Mouse (Mus musculus) forebrain, embryonic 13.5 days (tissue): ENCODE measurements at regions not wholly inside any gene's neighbourhood (a gene's known extent, or its start where the extent isn't known, plus 50 kb on each side); places are given as distances from the start of the nearest gene placed in this dataset.

ENCODE experiments used
- ATAC-seq: fragments of 200-750 bp; cut with Nextera tagmentation; 2 replicates; pipeline ENCODE4 v1.8.0; 2017
- H3K27ac ChIP-seq: fragments of 300-500 bp; sonication (generic); 2 replicates; pipeline ENCODE4 v1.5.1; 2015; ENCODE audit warnings: inconsistent platforms, mild to moderate bottlenecking, moderate library complexity
- H3K27me3 ChIP-seq: fragments of 300-500 bp; sonication (generic); 2 replicates; pipeline ENCODE4 v1.6.1; 2015; ENCODE audit warnings: mild to moderate bottlenecking, inconsistent platforms
- H3K36me3 ChIP-seq: fragments of 300-500 bp; sonication (generic); 2 replicates; pipeline ENCODE4 v1.6.1; 2015; ENCODE audit warnings: mild to moderate bottlenecking, inconsistent platforms; ENCODE audit not compliant: poor library complexity, severe bottlenecking
- H3K4me1 ChIP-seq: fragments of 300-500 bp; sonication (generic); 2 replicates; pipeline ENCODE4 v1.6.1; 2015; ENCODE audit warnings: inconsistent platforms
- H3K4me2 ChIP-seq: fragments of 300-500 bp; sonication (generic); 2 replicates; pipeline ENCODE4 v1.6.1; 2015; ENCODE audit warnings: inconsistent platforms, mild to moderate bottlenecking, moderate library complexity
- H3K4me3 ChIP-seq: fragments of 300-500 bp; sonication (generic); 2 replicates; pipeline ENCODE4 v1.5.1; 2015; ENCODE audit warnings: mild to moderate bottlenecking, inconsistent platforms
- H3K9ac ChIP-seq: fragments of 300-500 bp; sonication (generic); 2 replicates; pipeline ENCODE4 v1.6.1; 2015; ENCODE audit warnings: mild to moderate bottlenecking, inconsistent platforms
- H3K9me3 ChIP-seq: fragments of 300-500 bp; sonication (generic); replicated peaks from 2 replicates; pipeline ENCODE4 v1.6.1; 2016; ENCODE audit warnings: inconsistent platforms
- WGBS: fragments of 180-500 bp; shearing (Covaris S2); methylation state at CpG from one replicate; pipeline ENCODE4 v1.1.7; 2015; 5-methylcytosine and 5-hydroxymethylcytosine counted together

GRCm38 (mm10) chr8:103494670-103495069, 606.8 kb upstream of the Cdh5 start:
- Histone ChIP-seq H3K27me3 (no peaks in the 10 kb centered on the region), H3K9ac (no peak overlapping the region), H3K27ac (no peak overlapping the region), H3K4me1 (no peaks in the 10 kb centered on the region), H3K9me3 (no peaks in the 10 kb centered on the region), H3K4me3 (no peak overlapping the region), H3K4me2 (no peak overlapping the region), H3K36me3 (no peaks in the 10 kb centered on the region)
- WGBS: 68% methylated on average over 1 of the region's 1 CpGs
- ATAC-seq: no peak

DNA sequence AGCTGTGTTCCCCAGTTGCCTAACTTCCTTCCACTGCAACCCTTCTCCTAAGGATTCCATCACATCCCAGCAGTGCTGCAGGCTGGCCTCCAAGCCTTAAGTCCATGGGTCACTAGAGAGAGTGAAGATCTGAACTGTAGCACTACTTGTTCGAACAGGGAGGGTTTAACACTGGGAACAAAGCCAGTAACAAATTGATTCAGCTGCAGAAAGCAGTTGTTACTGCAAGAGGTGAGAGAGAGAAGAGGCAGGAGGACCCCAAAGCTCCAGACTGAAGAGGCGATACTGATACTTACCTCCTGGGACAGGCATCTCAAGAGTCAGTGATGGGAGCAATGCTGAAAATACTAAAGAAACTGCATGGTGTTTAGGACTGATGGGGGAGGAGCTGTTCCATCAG, 600.1 kb upstream of the Cdh5 start:
- H3K27me3 ChIP-seq: no peaks in the 10 kb centered on the region
- no peak overlapping the region for H3K9ac ChIP-seq
- H3K27ac ChIP-seq: no peak overlapping the region
- H3K4me2 ChIP-seq: no peak overlapping the region
- no peak for ATAC-seq
- 0 out of 2 replicates have a peak, but pooled peaks cover 4% of the 10 kb centered on the region for H3K4me1 ChIP-seq
- H3K4me3 ChIP-seq: no peak overlapping the region
- H3K36me3 ChIP-seq: no peaks in the 10 kb centered on the region
- 78% methylated on average over 2 of the region's 2 CpGs for WGBS
- no peaks in the 10 kb centered on the region for H3K9me3 ChIP-seq

DNA sequence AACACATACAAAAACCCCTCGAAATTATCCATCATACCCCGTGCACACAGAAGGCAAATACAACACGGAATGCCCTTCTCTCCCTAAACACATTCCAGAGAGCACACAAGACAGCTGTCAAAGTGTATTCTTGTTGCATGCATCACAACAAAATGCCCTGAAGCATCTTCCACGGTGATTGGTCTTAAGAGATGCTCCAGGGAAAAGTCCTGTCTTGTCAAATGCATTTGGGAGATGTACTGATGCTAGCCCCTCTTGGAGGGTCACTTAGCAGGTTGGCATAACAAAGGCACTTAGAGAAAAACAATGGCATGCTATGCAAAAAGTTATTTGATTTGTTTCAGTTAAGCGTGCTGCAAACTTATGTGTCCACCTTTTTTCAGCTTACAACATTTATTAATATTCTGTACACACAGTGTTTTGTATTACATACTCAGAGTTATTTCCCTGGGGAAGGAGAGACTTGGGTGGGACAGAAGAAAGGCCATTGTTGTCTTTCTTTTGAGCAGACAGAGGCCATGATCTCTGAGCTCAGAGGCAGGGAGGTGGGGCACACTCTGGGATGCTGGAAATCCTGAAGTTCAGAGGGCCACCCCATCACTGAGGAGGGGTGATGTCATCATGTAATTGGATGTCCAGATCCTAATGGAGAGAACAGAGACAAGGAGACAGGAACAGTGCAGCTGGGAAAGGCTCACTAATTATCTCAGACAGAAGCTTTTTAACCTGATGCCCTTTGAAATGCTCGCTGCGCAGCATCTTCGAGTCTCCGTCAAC, 598.2 kb upstream of the Cdh5 start:
- 70% methylated on average over 9 of the region's 9 CpGs for WGBS
- H3K9me3 ChIP-seq: no peaks in the 10 kb centered on the region
- no peak overlapping the region for H3K4me3 ChIP-seq
- H3K27ac ChIP-seq: no peak overlapping the region
- no peak overlapping the region for H3K9ac ChIP-seq
- H3K27me3 ChIP-seq: no peaks in the 10 kb centered on the region
- no peaks in the 10 kb centered on the region for H3K36me3 ChIP-seq
- no peak overlapping the region for H3K4me2 ChIP-seq
- 0 out of 2 replicates have a peak, but pooled peaks cover 4% of the 10 kb centered on the region for H3K4me1 ChIP-seq
- ATAC-seq: no peak

DNA sequence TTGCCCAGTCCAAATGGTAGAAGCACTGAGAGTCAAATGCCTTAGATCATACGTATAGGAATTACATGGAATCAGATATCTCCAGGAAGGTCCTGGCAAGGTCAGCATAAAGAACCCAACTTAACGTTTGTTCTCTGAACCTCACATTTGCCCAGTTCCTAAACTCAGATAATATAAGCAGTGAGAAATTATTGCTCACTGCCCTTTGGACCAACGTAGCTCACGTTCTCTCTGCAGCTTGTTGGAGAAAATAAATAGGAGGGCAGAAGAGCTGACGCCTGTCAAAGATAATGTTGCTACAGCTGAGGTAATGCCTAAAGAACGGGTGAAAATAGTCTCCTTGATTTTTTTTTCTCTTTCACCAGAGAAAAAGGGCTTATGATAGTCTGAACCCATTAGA, 595.1 kb upstream of the Cdh5 start:
- H3K27ac ChIP-seq: no peak overlapping the region
- no peak for ATAC-seq
- no peak overlapping the region for H3K9ac ChIP-seq
- 0 out of 2 replicates have a peak, but pooled peaks cover 4% of the 10 kb centered on the region for H3K4me1 ChIP-seq
- H3K4me3 ChIP-seq: no peak overlapping the region
- no peak overlapping the region for H3K4me2 ChIP-seq
- no peaks in the 10 kb centered on the region for H3K9me3 ChIP-seq
- H3K27me3 ChIP-seq: no peaks in the 10 kb centered on the region
- H3K36me3 ChIP-seq: no peaks in the 10 kb centered on the region
- WGBS: 61% methylated on average over 6 of the region's 6 CpGs

DNA sequence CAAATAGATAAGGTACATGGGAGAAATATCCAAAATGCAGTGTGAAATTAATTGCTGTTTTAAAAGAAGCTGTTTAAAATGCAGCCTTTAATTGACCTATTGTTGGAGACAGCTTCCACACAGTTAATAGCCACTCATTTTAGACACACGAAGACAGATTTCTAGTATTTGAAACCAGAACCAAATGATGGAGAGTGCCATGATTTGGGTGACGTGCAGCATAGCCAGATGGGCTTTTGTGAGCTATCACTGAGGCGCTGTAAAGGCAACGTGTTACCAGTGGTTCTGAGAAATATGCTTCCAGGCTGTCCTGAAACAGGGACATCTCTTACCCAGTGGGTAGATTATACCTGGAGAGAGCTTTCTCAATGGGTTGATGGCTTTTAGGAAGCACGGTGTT, 594.4 kb upstream of the Cdh5 start:
- Histone ChIP-seq H3K27me3 (no peaks in the 10 kb centered on the region), H3K27ac (no peak overlapping the region), H3K4me2 (no peak overlapping the region), H3K36me3 (no peaks in the 10 kb centered on the region), H3K4me3 (no peak overlapping the region), H3K9me3 (no peaks in the 10 kb centered on the region), H3K9ac (no peak overlapping the region), H3K4me1 (0 out of 2 replicates have a peak, but pooled peaks cover 4% of the 10 kb centered on the region)
- WGBS: 60% methylated on average over 5 of the region's 5 CpGs
- ATAC-seq: peak; percentile 55; the same call in 1 of the 2 replicates

GRCm38 (mm10) chr8:103520141-103520866, 581.1 kb upstream of the Cdh5 start:
- H3K9me3 ChIP-seq: no peaks in the 10 kb centered on the region
- no peak overlapping the region for H3K4me2 ChIP-seq
- H3K27ac ChIP-seq: no peak overlapping the region
- H3K36me3 ChIP-seq: no peaks in the 10 kb centered on the region
- 72% methylated on average over 4 of the region's 4 CpGs for WGBS
- H3K4me1 ChIP-seq: no peaks in the 10 kb centered on the region
- no peak overlapping the region for H3K4me3 ChIP-seq
- H3K9ac ChIP-seq: no peak overlapping the region
- no peak for ATAC-seq
- H3K27me3 ChIP-seq: no peaks in the 10 kb centered on the region

- Histone ChIP-seq H3K4me3 (no peak overlapping the region), H3K36me3 (no peaks in the 10 kb centered on the region), H3K27ac (no peak overlapping the region), H3K27me3 (no peaks in the 10 kb centered on the region), H3K4me2 (no peak overlapping the region), H3K9me3 (no peaks in the 10 kb centered on the region), H3K4me1 (0 out of 2 replicates have a peak, but pooled peaks cover 5% of the 10 kb centered on the region), H3K9ac (no peak overlapping the region)
- 90% methylated on average over 4 of the region's 4 CpGs for WGBS
- no peak for ATAC-seq
Observed at GRCm38 (mm10) chr8:103530903-103531302, 570.5 kb upstream of the Cdh5 start.

GRCm38 (mm10) chr8:103534971-103535370, 566.5 kb upstream of the Cdh5 start:
- 88% methylated on average over 4 of the region's 4 CpGs for WGBS
- Histone ChIP-seq H3K9ac (no peak overlapping the region), H3K4me1 (no peaks in the 10 kb centered on the region), H3K4me3 (no peak overlapping the region), H3K9me3 (no peaks in the 10 kb centered on the region), H3K4me2 (no peak overlapping the region), H3K27me3 (no peaks in the 10 kb centered on the region), H3K36me3 (no peaks in the 10 kb centered on the region), H3K27ac (no peak overlapping the region)
- no peak for ATAC-seq

GRCm38 (mm10) chr8:103536856-103537255, 564.6 kb upstream of the Cdh5 start:
- Histone ChIP-seq H3K4me2 (no peak overlapping the region), H3K9me3 (no peaks in the 10 kb centered on the region), H3K4me3 (no peak overlapping the region), H3K9ac (no peak overlapping the region), H3K27ac (no peak overlapping the region), H3K27me3 (no peaks in the 10 kb centered on the region), H3K4me1 (no peaks in the 10 kb centered on the region), H3K36me3 (no peaks in the 10 kb centered on the region)
- WGBS: 67% methylated on average over 2 of the region's 2 CpGs
- no peak for ATAC-seq

GRCm38 (mm10) chr8:103541954-103542353, 559.5 kb upstream of the Cdh5 start:
- H3K36me3 ChIP-seq: no peaks in the 10 kb centered on the region
- H3K9me3 ChIP-seq: no peaks in the 10 kb centered on the region
- H3K4me1 ChIP-seq: no peaks in the 10 kb centered on the region
- no peak overlapping the region for H3K9ac ChIP-seq
- H3K27ac ChIP-seq: no peak overlapping the region
- no peak overlapping the region for H3K4me3 ChIP-seq
- no peak overlapping the region for H3K4me2 ChIP-seq
- ATAC-seq: no peak
- WGBS: 84% methylated on average over 2 of the region's 2 CpGs
- H3K27me3 ChIP-seq: no peaks in the 10 kb centered on the region

- no peaks in the 10 kb centered on the region for H3K27me3 ChIP-seq
- no peaks in the 10 kb centered on the region for H3K36me3 ChIP-seq
- H3K9ac ChIP-seq: no peak overlapping the region
- no peaks in the 10 kb centered on the region for H3K4me1 ChIP-seq
- ATAC-seq: no peak
- no peak overlapping the region for H3K4me3 ChIP-seq
- no peaks in the 10 kb centered on the region for H3K9me3 ChIP-seq
- WGBS: 93% methylated on average over 8 of the region's 8 CpGs
- H3K4me2 ChIP-seq: no peak overlapping the region
- H3K27ac ChIP-seq: no peak overlapping the region
Observed at GRCm38 (mm10) chr8:103551916-103552535, 549.4 kb upstream of the Cdh5 start.

DNA sequence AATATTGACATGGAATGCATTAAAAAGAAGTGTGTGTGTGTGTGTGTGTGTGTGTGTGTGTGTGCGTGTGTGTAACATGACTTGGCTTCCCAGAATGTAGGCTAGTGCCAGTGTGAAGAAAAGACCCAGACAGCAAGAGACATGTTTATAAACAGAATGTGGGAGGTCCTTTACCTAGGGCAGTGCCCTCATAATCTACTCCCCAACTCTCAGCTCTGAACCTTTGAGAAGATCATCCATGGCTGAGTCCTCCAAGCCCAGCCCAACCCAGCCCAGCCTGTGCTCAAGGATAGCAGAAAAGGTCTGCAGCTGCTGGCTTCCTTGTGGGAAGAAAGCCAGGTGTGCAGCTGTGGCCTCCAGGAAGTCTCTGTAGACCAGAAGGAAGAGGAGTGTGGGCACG, 539.8 kb upstream of the Cdh5 start:
- Histone ChIP-seq H3K27me3 (no peaks in the 10 kb centered on the region), H3K9me3 (no peaks in the 10 kb centered on the region), H3K4me2 (no peak overlapping the region), H3K4me1 (no peaks in the 10 kb centered on the region), H3K9ac (no peak overlapping the region), H3K27ac (no peak overlapping the region), H3K4me3 (no peak overlapping the region), H3K36me3 (no peaks in the 10 kb centered on the region)
- ATAC-seq: no peak
- 79% methylated on average over 2 of the region's 2 CpGs for WGBS
